Mouse (Mus musculus) heart, embryonic 16.5 days (tissue): ENCODE measurements at regions not wholly inside any gene's neighbourhood (a gene's known extent, or its start where the extent isn't known, plus 50 kb on each side); places are given as distances from the start of the nearest gene placed in this dataset.

Experiments used
- ATAC-seq: fragments of 200-750 bp; cut with Nextera tagmentation; replicated peaks from 2 replicates; pipeline ENCODE4 v1.8.0; 2017; ENCODE audit warnings: moderate number of reproducible peaks; ENCODE audit not compliant: insufficient read depth, low FRiP score; ENCODE audit errors: extremely low read depth
- H3K27ac ChIP-seq: fragments of 300-500 bp; sonication (generic); 2 replicates; pipeline ENCODE4 v1.5.1; 2014; ENCODE audit warnings: mild to moderate bottlenecking, low read length, control low read depth, moderate library complexity
- H3K27me3 ChIP-seq: fragments of 300-500 bp; sonication (generic); 2 replicates; pipeline ENCODE4 v1.6.1; 2014; ENCODE audit warnings: low read length, mixed read lengths; ENCODE audit not compliant: control insufficient read depth, insufficient read depth
- H3K36me3 ChIP-seq: fragments of 300-500 bp; sonication (generic); 2 replicates; pipeline ENCODE4 v1.6.1; 2014; ENCODE audit not compliant: control insufficient read depth, insufficient read depth
- H3K4me1 ChIP-seq: fragments of 300-500 bp; sonication (generic); 2 replicates; pipeline ENCODE4 v1.6.1; 2014; ENCODE audit warnings: low read length, mixed read lengths; ENCODE audit not compliant: control insufficient read depth, insufficient read depth
- H3K4me2 ChIP-seq: fragments of 300-500 bp; sonication (generic); 2 replicates; pipeline ENCODE4 v1.6.1; 2014; ENCODE audit warnings: low read depth, mild to moderate bottlenecking, control low read depth, low read length
- H3K4me3 ChIP-seq: fragments of 300-500 bp; sonication (generic); 2 replicates; pipeline ENCODE4 v1.5.1; 2014; ENCODE audit warnings: mild to moderate bottlenecking, control low read depth, low read length
- H3K9ac ChIP-seq: fragments of 300-500 bp; sonication (generic); 2 replicates; pipeline ENCODE4 v1.6.1; 2014; ENCODE audit warnings: low read length, control low read depth
- H3K9me3 ChIP-seq: fragments of 300-500 bp; sonication (generic); replicated peaks from 2 replicates; pipeline ENCODE4 v1.6.1; 2016; ENCODE audit warnings: low read length; ENCODE audit not compliant: control insufficient read depth
- WGBS: fragments of 180-500 bp; shearing (Covaris S2); extraction: QIAGEN DNeasy Blood & Tissue Kit; methylation state at CpG from one replicate; pipeline ENCODE4 v1.1.7; 2014; 5-methylcytosine and 5-hydroxymethylcytosine counted together

- no peak overlapping the region for H3K27ac ChIP-seq
- ATAC-seq: no peak
- WGBS: 62% methylated on average over 4 of the region's 4 CpGs
- no peak overlapping the region for H3K9ac ChIP-seq
- H3K4me1 ChIP-seq: no peaks in the 10 kb centered on the region
- H3K4me3 ChIP-seq: no peak overlapping the region
- H3K36me3 ChIP-seq: no peaks in the 10 kb centered on the region
- H3K27me3 ChIP-seq: no peaks in the 10 kb centered on the region
- no peak overlapping the region for H3K4me2 ChIP-seq
- no peaks in the 10 kb centered on the region for H3K9me3 ChIP-seq
Observed at GRCm38 (mm10) chr12:96261978-96262377, 570.0 kb downstream of the Flrt2 start.

GRCm38 (mm10) chr12:96275894-96276293, 583.9 kb downstream of the Flrt2 start:
- Histone ChIP-seq H3K4me1 (no peaks in the 10 kb centered on the region), H3K36me3 (no peaks in the 10 kb centered on the region), H3K4me2 (no peak overlapping the region), H3K27me3 (no peaks in the 10 kb centered on the region), H3K4me3 (no peak overlapping the region), H3K27ac (no peak overlapping the region), H3K9ac (no peak overlapping the region), H3K9me3 (no peaks in the 10 kb centered on the region)
- ATAC-seq: no peak

DNA sequence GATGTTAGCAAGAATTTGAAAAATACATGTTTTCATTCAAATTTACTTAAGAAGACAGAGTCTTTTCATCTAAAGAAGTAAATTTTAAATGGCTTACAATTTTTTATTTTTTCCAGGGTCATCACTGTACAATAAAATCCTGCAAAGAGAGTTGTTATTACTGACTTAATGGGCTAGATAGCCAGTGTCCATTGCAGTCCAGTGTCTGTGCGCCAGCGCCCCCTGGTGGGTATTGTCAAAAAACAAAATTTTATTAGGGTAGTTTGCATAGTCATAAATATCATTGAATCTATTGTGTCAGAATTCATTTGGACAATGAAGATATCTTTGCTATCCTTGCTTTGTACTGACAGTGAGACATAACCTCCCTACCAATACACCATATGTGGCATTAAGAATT, 619.1 kb downstream of the Flrt2 start:
- H3K4me3 ChIP-seq: no peak overlapping the region
- H3K27me3 ChIP-seq: no peaks in the 10 kb centered on the region
- no peak overlapping the region for H3K4me2 ChIP-seq
- no peak overlapping the region for H3K9ac ChIP-seq
- no peaks in the 10 kb centered on the region for H3K9me3 ChIP-seq
- H3K36me3 ChIP-seq: no peaks in the 10 kb centered on the region
- ATAC-seq: no peak
- WGBS: 1% methylated on average over 2 of the region's 2 CpGs
- no peak overlapping the region for H3K27ac ChIP-seq
- no peaks in the 10 kb centered on the region for H3K4me1 ChIP-seq

DNA sequence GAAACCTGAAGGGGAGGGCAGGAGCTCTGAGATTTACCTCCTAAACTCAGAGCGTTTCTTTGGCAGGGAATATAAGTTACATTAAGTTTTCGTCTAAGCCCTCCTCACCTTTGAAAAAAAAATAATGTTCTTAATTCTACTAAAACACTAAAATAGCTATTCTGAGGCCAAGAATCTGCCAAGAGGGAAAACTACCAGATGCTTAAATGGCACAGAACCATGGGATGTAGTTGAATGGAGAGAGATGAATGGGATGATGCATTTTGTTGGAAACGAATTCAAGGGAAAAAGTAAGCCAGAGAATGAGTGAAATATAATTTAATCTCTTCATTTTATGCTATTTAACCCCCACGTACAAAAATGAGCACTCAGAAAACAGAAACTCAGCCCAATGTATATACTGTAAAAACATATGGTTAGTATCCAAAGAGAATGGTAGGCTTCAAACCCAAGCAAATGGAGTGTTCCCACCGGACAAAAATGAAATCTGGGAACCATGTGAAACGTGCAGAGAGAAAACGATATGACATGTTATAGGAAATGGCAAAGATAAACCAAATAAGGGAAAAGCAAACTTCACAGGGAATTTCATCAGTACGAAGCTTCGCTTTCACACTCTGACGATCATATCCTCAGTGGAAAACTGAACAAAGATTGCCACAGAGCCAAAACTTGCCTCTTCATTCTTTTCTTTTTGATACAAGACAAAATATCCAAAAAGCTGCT, 631.2 kb downstream of the Flrt2 start:
- H3K4me3 ChIP-seq: no peak overlapping the region
- no peak overlapping the region for H3K4me2 ChIP-seq
- WGBS: 54% methylated on average over 10 of the region's 10 CpGs
- no peaks in the 10 kb centered on the region for H3K4me1 ChIP-seq
- no peaks in the 10 kb centered on the region for H3K9me3 ChIP-seq
- H3K27ac ChIP-seq: no peak overlapping the region
- H3K27me3 ChIP-seq: no peaks in the 10 kb centered on the region
- ATAC-seq: no peak; the same call in 1 of the 2 replicates
- H3K9ac ChIP-seq: no peak overlapping the region
- H3K36me3 ChIP-seq: no peaks in the 10 kb centered on the region

GRCm38 (mm10) chr12:96351143-96351542, 659.1 kb downstream of the Flrt2 start:
- WGBS: 67% methylated on average over 3 of the region's 3 CpGs
- Histone ChIP-seq H3K4me3 (no peak overlapping the region), H3K4me1 (no peaks in the 10 kb centered on the region), H3K36me3 (no peaks in the 10 kb centered on the region), H3K27ac (no peak overlapping the region), H3K4me2 (no peak overlapping the region), H3K9ac (no peak overlapping the region), H3K9me3 (no peaks in the 10 kb centered on the region), H3K27me3 (no peaks in the 10 kb centered on the region)
- ATAC-seq: no peak

GRCm38 (mm10) chr12:96378924-96379323, 686.9 kb downstream of the Flrt2 start:
- no peaks in the 10 kb centered on the region for H3K4me1 ChIP-seq
- no peak overlapping the region for H3K9ac ChIP-seq
- no peak for ATAC-seq
- H3K4me2 ChIP-seq: no peak overlapping the region
- no peak overlapping the region for H3K4me3 ChIP-seq
- WGBS: 58% methylated on average over 3 of the region's 3 CpGs
- no peaks in the 10 kb centered on the region for H3K27me3 ChIP-seq
- H3K9me3 ChIP-seq: no peaks in the 10 kb centered on the region
- no peaks in the 10 kb centered on the region for H3K36me3 ChIP-seq
- H3K27ac ChIP-seq: no peak overlapping the region

GRCm38 (mm10) chr12:96419104-96419503, 727.1 kb downstream of the Flrt2 start:
- Histone ChIP-seq H3K27ac (no peak overlapping the region), H3K27me3 (no peaks in the 10 kb centered on the region), H3K4me3 (no peak overlapping the region), H3K4me1 (no peaks in the 10 kb centered on the region), H3K4me2 (no peak overlapping the region), H3K9me3 (no peaks in the 10 kb centered on the region), H3K9ac (no peak overlapping the region), H3K36me3 (no peaks in the 10 kb centered on the region)
- WGBS: 41% methylated on average over 3 of the region's 3 CpGs
- no peak for ATAC-seq

GRCm38 (mm10) chr12:96419567-96419966, 727.5 kb downstream of the Flrt2 start:
- no peaks in the 10 kb centered on the region for H3K4me1 ChIP-seq
- no peaks in the 10 kb centered on the region for H3K36me3 ChIP-seq
- no peak overlapping the region for H3K9ac ChIP-seq
- no peak overlapping the region for H3K4me3 ChIP-seq
- no peak overlapping the region for H3K27ac ChIP-seq
- H3K4me2 ChIP-seq: no peak overlapping the region
- no peak for ATAC-seq
- no peaks in the 10 kb centered on the region for H3K9me3 ChIP-seq
- H3K27me3 ChIP-seq: no peaks in the 10 kb centered on the region

- Histone ChIP-seq H3K9ac (no peak overlapping the region), H3K36me3 (no peaks in the 10 kb centered on the region), H3K4me3 (no peak overlapping the region), H3K9me3 (no peaks in the 10 kb centered on the region), H3K4me2 (no peak overlapping the region), H3K27me3 (no peaks in the 10 kb centered on the region), H3K4me1 (no peaks in the 10 kb centered on the region), H3K27ac (no peak overlapping the region)
- no peak for ATAC-seq
- WGBS: 57% methylated on average over 3 of the region's 3 CpGs
Observed at GRCm38 (mm10) chr12:96427589-96427988, 735.6 kb downstream of the Flrt2 start.
